Mouse (Mus musculus): Measurements from ENCODE around the gene Adssl1.
A peak's percentile ranks its signal among the peaks of the same experiment; 100 is the strongest.

The Adssl1 gene

DNA sequence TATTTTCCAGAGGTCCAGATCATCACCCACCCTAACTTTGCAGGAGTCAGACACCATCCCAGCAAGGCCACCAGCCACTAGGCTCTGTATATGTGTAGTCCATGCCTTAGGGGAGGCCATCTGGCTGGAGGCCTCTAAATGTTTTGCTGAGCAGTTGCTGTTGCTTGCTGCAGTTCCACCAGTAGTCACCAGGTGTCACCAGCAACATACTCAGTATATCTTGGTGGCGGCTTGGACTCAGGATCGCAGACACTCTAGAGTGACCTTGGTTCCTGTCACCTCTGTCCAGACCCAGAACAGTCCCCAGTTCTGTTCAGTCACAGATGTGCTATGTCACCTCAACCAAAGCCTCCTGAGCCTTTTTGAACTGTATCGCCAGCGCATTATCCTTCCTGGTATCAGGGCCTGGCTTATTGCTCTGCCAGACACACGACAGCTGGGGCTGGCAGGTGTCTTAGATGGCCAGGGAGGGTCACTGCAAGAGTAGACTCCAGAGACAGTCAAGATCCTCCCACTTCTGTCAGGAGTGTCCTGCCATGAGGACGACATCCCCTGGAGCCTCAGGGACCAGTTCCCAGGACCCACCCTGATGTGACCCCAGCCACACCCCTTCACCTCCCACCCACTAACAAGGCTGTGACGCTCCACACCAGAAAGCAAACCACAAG is 33.4 kb downstream of the Adssl1 start:
- peak in 1 of 2 experiments; percentile 91 for DNase-seq (ENCODE audit: low spot score in 2 of 2)

DNA sequence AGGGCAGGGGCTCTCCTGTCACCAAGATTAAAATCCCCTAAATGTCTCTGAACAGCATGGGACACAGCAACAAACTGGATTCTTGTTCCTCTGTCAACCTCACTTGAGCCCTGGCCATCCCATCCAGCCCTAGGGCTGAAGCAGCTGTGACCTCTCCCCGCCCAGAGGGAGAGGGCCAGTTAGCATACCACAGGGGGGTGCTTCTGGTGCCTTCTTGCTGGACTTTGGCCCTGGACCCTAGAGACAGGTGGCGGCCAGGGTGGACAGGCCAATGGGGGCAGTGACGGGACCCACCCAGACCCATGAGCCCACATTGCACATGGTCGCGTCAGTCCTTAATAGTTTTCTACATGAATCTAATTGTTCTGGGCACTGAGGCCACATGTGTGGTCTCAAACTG is 34.2 kb downstream of the Adssl1 start:
- DNase-seq (ENCODE audit: low spot score in 2 of 2), result no peak

DNA sequence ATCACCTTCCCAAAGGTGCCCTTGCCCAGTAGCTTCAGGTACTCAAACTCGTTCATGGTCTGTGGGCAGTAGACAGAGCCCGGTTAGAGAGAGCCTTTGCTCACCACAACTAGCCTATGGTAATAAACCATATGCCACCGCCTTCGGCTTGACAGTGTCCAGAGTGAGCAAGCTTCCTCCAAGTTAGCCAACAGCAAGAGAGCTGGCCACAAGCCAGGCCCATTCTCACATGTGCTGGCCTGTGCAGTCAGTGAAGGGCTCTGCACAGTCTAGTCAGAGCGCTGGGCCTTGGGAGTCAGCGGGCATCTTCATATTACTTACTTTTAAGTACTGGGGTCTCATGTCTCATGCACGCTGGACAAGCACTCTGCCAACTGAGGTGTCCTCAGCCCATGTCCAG is 38.8 kb downstream of the Adssl1 start:
- peak in 1 of 2 experiments; percentile 48 for DNase-seq (ENCODE audit: low spot score in 2 of 2)

DNA sequence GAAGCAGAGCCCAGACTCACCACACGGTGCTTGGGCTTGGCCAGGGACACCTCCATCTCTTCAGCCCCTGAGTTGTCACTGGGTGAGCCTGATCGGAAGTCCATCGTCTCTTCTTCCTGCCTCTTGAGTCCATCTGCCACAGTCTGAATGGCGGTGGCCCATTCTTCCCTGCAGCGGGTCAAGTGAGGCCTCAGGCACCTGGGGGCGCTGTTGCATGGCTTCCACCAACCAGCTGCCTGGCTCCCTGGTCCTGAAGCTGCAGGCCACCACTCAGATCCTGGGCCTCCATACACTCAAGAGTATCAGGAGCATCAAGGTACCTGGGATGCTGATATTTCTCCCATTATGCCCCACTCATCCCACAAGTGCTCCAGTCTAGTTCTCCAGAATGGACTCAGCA is 39.3 kb downstream of the Adssl1 start:
- peak in 1 of 2 experiments; percentile 55 for DNase-seq (ENCODE audit: low spot score in 2 of 2)

DNA sequence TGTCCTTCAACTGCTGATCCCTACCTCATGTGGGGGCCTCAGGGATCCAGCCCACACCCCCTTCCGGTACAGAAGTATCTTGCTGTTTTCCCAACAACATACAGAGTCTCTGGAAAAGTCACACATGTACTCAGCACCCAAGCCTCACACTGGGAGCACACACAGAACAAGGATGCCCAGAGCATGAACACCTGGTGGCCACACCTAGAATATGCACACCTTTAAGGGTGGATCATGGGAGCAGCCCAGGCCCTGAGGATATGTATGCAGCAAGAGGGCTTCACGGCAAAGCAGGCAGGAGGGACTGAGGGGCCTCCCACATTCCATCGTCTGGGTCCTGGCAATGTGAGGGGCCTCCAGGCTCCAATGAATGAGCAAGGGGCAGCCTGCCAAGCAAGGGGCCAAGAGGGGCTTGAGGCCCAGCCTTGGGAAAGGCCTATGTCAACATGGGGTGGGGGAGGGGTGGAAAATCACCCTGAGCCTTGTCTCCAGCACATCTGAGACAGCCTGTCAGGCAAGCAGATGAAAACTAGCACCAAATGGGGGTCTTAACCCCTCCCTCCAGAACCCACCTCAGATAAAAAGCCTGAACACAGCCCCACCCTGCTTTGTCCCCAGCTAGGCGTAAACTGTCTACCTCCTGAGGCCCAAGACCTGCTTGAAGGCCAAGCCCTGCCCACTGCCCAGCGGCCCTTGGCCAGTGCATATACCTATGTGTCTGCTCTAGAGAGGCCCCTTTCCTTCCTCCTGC is 40.9 kb downstream of the Adssl1 start:
- no peak for DNase-seq (ENCODE audit: low spot score in 2 of 2)

DNA sequence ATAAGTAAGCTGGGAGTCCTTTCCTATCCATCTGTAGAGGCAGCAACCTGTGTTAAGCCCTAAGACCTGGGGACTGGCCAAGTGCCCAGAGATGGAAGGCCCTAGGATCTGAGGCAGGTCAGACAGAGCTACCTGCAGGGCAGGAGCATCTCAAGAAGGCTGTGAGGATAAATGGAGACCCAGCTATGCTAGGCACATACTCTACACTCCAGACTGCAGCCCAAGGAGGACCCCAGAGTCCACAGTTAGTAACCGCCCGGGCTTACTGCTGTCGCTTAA is 41.4 kb downstream of the Adssl1 start:
- DNase-seq (ENCODE audit: low spot score in 2 of 2), result no peak

DNA sequence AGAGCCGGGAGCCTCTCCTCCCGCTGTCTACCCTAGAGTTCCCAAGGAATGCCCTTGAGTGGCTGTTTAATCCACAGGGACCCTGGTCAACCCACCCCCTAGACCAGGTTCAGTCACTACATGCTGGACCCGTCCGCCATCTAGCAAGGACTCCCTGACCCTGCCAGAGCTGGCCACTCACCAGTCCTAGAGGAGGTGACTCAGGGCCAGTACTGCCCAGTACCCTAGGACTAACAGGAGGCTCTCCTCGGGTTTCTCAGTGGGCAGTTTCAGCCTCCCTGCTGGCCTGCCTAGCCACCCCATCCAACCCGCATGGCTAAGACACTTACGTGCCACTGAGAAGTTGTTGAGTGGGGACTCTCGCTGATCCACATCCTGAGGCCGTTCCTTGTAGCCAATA is 42.0 kb downstream of the Adssl1 start:
- no peak for DNase-seq (ENCODE audit: low spot score in 2 of 2)

DNA sequence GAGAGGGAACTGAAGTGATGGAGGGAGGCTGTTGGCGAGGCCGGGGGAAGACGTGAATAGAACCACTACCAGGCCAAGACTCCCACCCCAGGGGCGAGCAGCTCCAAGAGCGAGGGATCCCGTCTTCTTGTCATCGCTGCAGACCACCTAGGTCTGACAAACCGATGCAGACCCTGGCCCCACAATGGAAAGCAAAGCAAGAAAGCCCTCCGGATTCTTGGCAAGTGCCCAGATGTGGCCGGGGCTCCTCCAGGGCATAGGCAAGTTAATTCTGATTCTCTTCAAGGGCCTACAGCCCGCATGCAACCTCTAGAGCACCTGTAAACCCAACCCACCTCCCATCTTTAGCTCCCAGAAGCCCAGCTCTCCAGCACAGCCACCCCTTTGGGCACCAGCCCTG is 43.5 kb downstream of the Adssl1 start:
- no peak for DNase-seq (ENCODE audit: low spot score in 2 of 2)

DNA sequence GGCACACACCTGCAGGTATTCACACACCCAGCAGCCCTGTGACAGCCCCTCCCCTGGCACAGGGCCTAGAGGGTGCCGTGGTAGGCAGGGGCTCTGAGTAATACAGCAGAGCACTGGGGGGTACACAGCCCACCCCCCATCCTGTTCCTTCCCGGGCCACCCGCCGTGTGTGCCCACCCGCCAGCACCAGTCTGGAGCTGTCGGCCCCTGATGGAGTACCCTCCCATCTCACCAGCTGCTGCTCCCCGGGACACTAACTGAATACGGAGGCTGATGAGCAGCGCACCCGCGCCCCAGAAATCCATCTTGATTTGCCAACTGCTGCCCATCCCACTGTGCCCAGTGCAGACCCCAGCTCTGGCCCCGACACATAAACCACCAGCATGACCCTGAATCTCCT is 43.9 kb downstream of the Adssl1 start:
- no peak for DNase-seq (ENCODE audit: low spot score in 2 of 2)

DNA sequence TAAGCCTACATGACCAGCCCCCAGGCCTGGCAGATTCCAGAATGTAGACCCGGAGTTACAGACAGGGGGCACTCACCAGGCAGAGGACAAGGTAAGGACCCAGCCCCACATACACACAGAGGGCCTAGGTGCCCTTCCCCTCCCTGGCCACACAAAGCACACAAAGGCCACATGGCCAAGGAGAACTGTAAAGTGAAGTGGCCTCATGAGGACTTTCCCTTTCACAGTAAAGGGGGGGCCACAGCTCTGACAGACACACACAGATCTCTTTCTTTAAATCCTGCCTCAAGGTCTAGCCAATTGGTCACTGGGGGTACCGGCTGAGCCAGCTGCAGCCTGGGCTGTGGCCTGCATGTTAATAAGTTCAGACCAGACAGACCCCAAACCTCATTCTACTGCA is 44.3 kb downstream of the Adssl1 start:
- DNase-seq (ENCODE audit: low spot score in 2 of 2), result no peak

DNA sequence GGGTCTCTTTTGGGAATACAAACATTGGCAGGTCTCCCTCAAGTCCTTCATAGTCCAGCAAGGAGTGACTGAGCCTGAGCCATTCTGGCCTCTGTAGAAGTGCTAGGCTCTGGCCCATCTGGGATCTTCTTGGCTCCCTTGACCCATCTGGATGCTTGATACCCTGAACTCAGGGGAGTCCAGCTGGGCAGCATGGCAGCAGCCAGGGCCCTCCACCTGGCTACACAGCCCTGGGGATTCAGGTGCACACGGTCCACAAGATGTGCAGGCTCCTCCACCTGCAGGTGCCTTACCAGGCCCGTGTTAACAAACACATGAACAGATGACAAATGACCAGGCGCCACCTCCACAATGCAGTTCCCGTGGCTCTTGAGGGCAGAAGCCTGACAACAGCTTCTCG is 44.8 kb downstream of the Adssl1 start:
- DNase-seq (ENCODE audit: low spot score in 2 of 2), result no peak

DNA sequence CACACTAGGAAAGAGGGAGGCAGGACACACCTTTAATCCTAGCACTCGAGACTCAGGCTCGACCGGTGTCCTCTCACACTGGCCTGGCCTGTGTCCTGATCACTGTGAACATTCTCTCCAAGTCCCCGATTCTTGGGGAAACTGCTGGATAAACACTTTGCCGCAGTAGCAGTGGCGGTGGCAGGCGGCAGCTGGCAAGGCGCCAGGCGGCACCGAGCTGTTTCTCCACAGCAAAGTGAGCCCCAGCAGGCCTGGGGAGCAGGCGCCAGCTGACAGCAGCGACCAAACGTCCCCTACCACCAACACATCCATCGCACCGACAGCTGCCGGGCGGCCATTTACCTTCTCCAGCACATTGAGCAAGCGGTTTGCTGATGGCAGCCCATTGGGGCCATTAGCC is 45.6 kb downstream of the Adssl1 start:
- DNase-seq (ENCODE audit: low spot score in 2 of 2), result peak in 1 of 2 experiments; percentile 81

DNA sequence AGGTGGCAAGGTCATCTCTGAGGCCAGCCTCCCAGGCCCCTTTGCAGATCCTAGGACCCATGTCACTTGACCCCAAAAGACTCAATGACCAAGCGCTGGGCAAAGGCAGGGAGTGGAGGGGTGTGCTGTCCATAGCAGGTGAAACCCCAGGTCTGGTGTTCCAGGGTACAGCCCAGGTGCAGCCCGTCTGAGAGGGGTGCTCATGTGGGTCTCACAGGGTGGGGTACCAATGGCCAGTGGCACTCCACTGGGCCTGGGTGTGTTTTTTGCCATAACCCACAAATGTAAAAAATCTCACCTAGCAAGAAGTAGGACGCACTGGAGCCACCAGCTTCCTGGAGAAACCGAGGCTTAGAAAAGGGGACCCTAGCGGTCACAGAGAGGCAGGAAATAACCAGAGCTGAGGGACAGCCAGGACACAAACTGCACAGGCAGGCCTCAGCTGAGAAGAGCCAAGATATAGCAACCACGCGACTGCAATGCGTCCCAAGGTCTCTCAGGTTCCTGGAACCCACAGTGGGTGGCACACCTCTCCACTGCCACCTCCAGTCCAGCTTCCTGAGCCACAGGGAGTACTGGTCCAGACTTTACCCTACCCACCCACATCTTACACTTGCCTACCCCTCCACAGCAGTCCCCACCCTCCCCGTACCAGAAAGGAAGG is 46.2 kb downstream of the Adssl1 start:
- DNase-seq (ENCODE audit: low spot score in 2 of 2), result no peak

DNA sequence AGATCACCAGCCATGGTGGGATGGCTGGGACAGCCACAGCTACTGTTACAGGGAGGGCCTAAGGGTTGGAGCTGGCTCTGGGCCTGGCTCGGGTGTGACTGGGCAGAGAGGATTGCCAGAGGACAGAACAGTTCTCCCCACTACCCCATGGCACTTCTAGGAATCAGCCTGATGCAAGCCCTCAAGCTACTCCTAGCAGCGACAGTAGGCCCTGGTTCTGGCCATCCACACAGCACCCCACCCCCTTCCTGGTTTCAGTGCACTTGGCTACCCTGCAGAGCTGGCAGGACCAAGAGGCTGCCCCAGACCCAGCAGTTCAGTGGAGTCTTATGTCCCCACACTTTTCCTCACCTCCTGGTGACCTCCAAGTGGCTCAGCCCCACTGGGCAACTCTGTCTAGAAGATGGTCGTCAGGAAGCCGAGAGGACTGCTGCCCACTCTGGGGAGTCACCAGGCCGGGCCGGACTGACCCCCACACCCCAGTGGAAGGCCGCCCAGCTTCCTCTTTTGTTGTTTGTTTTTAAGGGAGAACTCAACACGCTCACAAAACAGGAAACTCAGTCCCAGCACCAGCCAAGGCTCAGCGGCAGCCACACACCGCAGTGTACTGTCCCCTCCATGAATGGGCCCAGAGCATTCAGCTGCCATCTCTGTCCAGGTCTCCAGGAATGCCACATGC is 47.9 kb downstream of the Adssl1 start:
- DNase-seq (ENCODE audit: low spot score in 2 of 2), result no peak

DNA sequence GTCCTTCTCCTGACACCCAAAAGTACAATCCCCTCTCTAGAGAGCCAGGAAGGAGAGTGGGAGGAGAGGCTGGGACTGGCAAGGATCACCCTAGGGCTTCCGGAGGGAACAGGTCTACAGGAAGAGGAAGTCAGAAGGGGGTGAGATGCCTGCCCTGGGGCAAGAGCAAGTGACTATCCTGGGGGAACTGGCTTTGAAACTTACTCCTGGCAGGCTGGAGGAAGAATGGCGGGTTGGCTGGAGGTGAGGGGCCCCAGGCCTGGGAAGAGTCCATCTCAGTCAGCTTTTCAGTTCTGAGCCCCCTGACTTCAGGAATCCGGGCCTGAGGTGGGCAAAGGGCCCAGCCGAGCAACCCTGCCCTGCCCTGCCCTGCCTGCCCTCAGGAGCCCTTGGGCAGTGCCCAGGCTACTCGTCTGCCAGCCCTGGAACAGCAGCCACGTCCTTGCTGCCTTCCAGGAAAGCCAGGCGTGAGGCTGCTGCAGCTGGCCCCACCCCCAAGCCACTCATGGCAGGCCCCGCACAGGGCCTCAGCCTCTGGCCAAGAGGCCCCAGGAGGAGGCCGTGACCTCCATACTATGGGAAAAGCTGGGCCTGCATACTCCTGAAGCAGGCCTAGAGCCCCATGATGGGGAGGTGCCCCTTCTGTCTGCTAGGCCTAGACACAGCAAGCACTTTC is 51.0 kb downstream of the Adssl1 start:
- DNase-seq (ENCODE audit: low spot score in 2 of 2), result no peak

DNA sequence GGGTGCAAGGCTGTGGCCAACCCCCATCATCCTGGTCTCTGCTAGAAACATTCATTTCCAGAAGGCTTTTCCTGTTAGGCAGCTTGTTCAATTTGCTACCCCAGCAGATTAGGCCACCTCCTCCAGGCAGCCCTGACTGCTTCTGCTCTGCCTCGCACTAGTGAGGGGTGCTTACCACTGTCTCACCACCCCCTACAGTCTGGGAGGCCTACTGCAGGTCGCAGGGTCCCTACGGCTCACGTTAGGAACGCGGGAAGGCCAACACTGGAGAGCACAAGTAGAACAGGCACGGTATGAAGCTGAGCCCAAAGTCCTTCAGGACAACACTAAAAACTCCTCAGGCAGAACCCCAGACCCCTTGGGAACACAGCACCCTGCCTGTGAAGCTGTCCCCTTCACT is 52.0 kb downstream of the Adssl1 start:
- DNase-seq (ENCODE audit: low spot score in 2 of 2), result no peak

DNA sequence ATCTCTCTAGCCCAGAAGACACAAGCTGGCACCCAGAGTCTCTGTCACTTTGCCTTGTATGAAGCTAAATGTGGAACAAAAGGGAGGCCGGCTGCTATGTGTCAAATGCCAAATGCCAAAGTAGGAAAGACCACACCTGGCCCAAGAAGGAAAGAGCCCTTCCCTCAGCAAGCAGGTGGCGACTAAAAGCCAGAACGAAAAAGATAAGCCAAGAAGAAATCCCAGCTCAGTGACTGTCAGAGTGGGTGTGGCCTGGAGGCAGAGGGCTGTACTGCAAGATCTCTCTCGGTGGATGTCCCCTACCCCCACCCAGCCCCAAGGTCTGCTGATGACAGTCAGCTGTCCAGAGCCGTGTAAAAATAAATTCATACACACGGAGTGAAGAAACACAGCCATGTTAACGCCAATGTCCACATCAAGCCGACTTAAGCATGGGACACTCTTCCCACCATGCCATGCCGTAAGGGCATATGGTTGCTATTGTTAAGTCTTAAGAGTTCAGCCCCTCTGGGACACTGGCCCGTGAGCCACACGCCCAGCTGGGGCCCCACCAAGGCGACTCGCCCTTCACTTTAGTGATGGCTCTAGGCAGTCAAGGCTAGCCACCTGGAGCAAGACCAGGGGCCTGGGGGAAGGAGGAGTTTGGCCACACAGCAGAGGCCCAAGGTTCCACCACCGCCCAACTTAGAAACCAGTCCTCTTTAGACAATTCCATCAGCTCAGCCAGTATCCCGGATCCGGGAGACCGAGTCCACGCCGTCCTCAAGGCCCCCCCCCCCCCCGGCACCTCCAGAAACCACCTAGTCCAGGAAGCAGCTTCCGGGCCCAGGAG is 53.1 kb downstream of the Adssl1 start:
- DNase-seq (ENCODE audit: low spot score in 2 of 2), result no peak

DNA sequence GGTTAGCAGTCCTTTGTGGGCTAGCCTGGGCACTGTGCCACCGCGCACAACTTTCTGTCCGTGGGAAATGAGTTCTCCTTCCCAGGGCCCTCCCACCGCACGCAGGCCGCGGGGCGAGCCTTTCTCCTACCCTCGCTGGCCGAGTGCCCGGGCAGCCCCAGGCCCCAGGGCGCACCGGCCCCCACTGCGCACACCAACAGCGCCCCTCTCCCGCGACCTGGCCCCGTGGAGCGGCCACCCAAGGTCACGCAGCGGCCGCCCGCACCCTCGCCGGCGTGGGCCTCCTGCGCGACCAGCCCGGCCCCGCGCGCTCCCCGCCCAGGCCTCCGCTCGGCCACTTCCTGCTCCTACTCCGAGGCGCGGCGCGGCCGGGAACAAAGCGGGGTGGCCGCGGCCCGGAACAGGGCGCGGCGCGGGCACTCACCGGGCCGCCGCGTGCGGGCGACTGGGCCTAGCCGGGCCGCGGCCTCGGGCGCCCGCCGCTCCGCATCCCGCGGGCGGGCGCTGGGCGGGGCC is 53.8 kb downstream of the Adssl1 start:
- no peak for DNase-seq (ENCODE audit: low spot score in 2 of 2)

DNA sequence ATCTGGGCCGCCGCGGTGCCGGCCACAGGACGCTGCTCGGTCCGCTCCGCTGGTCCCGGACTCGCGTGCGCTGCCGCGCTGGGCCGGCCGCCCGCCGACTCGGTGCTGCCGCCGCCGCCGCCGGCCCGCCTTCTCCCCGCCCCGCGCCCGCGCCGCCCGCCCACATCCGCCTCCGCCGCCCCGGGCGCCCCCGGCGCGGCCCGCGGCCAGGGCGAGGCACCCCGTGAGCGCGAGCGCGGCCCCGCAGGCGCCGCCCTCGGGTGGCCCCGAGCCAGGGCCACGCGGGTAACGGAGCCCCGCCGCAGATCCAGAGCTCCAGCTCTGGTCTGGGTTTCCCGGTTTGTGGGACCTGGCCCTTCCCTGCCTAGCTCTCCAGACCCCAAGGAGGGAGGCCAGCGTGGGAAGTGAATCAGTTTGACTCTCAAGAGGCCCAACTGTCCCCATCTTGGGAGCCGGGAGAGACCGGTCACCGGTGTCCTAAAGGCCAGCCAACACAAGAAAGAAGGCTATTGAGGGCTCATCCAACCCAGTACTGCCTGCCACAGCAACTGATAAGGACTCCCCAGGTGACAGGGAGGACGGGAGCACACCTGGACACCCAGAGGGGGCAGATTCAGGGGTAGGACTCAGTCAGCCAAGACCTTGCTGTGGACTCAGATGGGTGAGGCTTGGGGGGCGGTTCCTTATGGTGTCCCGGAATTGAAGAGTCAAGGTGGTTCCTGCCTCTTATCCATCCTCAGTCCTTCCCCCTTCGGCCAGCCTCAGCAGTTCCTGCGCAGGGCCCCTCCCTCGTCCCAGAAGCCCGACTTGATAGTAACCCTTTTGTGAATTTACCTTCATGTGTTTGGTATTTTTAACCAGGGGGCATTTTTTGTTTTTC is 54.5 kb downstream of the Adssl1 start, which contains the start of gene Akt1:
Gene Akt1 (minus strand): TSS at position 753 of the 880 bp plus-strand sequence.
- DNase-seq (ENCODE audit: low spot score in 2 of 2), result peak in 1 of 2 experiments; percentile 50
